Mouse (Mus musculus) heart, embryonic 15.5 days (tissue): Measurements from ENCODE around the gene Reln. TPM values are rescaled to one million over a fixed set of nuclear protein-coding genes. Genes with fewer than 3 reads are reported as not detected.

Source experiments
- ATAC-seq: fragments of 200-750 bp; cut with Nextera tagmentation; replicated peaks from 2 replicates; pipeline ENCODE4 v1.8.0; 2017; ENCODE audit warnings: low read depth, moderate TSS enrichment; ENCODE audit not compliant: insufficient number of reproducible peaks, insufficient read depth, low FRiP score
- H3K27ac ChIP-seq: fragments of 300-500 bp; sonication (generic); 2 replicates; pipeline ENCODE4 v1.5.1; 2015; ENCODE audit warnings: mild to moderate bottlenecking, inconsistent platforms
- H3K27me3 ChIP-seq: fragments of 300-500 bp; sonication (generic); 2 replicates; pipeline ENCODE4 v1.6.1; 2015; ENCODE audit warnings: inconsistent platforms
- H3K36me3 ChIP-seq: fragments of 300-500 bp; sonication (generic); 2 replicates; pipeline ENCODE4 v1.6.1; 2015; ENCODE audit warnings: mild to moderate bottlenecking, inconsistent platforms
- H3K4me1 ChIP-seq: fragments of 300-500 bp; sonication (generic); replicated peaks from 2 replicates; pipeline ENCODE4 v1.6.1; 2015; ENCODE audit warnings: inconsistent platforms
- H3K4me2 ChIP-seq: fragments of 300-500 bp; sonication (generic); 2 replicates; pipeline ENCODE4 v1.6.1; 2015; ENCODE audit warnings: inconsistent platforms, mild to moderate bottlenecking, moderate library complexity
- H3K4me3 ChIP-seq: fragments of 300-500 bp; sonication (generic); 2 replicates; pipeline ENCODE4 v1.5.1; 2015; ENCODE audit warnings: mild to moderate bottlenecking, inconsistent platforms
- H3K9ac ChIP-seq: fragments of 300-500 bp; sonication (generic); 2 replicates; pipeline ENCODE4 v1.6.1; 2015; ENCODE audit warnings: mild to moderate bottlenecking, inconsistent platforms
- H3K9me3 ChIP-seq: fragments of 300-500 bp; sonication (generic); replicated peaks from 2 replicates; pipeline ENCODE4 v1.6.1; 2016; ENCODE audit warnings: inconsistent platforms
- whole genome bisulfite sequencing: fragments of 180-500 bp; shearing (Covaris S2); methylation state at CpG from one replicate; pipeline ENCODE4 v1.1.7; 2015; ENCODE audit warnings: mixed read lengths; 5-methylcytosine and 5-hydroxymethylcytosine counted together
- polyA plus RNA-seq: library from polyadenylated mRNA; unstranded; fragments of >200 nt; fragmentation: Nextera tagmentation; extraction: Ambion mirVana; gene quantifications from 2 replicates; pipeline ENCODE4 v1.2.1, GENCODE M21; 2015

The Reln gene
- polyA plus RNA-seq, 1 experiment from 2014 or later, result 1.5 TPM

- Histone ChIP-seq H3K4me2 (no peak overlapping the region), H3K27me3 (no peaks in the 10 kb centered on the region), H3K9me3 (no peaks in the 10 kb centered on the region), H3K9ac (no peak overlapping the region), H3K4me3 (no peak overlapping the region), H3K27ac (no peak overlapping the region), H3K4me1 (no peaks in the 10 kb centered on the region), H3K36me3 (no peaks in the 10 kb centered on the region)
- WGBS, result 90% methylated on average over 5 of the region's 5 CpGs
- ATAC-seq, result no peak
These were observed 249.5 kb downstream of the Reln start for GRCm38 (mm10) chr5:22094984-22095383.

- H3K9ac ChIP-seq, result no peak overlapping the region
- no peak for ATAC-seq
- no peak overlapping the region for H3K4me2 ChIP-seq
- no peaks in the 10 kb centered on the region for H3K36me3 ChIP-seq
- H3K27ac ChIP-seq, result no peak overlapping the region
- no peaks in the 10 kb centered on the region for H3K4me1 ChIP-seq
- no peaks in the 10 kb centered on the region for H3K9me3 ChIP-seq
- no peaks in the 10 kb centered on the region for H3K27me3 ChIP-seq
- WGBS, result 78% methylated on average over 5 of the region's 5 CpGs
- H3K4me3 ChIP-seq, result no peak overlapping the region
These were observed 250.5 kb downstream of the Reln start for GRCm38 (mm10) chr5:22094043-22094442.

GRCm38 (mm10) chr5:22093157-22093865, 251.2 kb downstream of the Reln start:
- Histone ChIP-seq H3K4me1 (no peaks in the 10 kb centered on the region), H3K9me3 (no peaks in the 10 kb centered on the region), H3K4me2 (no peak overlapping the region), H3K36me3 (no peaks in the 10 kb centered on the region), H3K4me3 (no peak overlapping the region), H3K27ac (no peak overlapping the region), H3K27me3 (no peaks in the 10 kb centered on the region), H3K9ac (no peak overlapping the region)
- no peak for ATAC-seq
- 83% methylated on average over 9 of the region's 9 CpGs for WGBS

- no peaks in the 10 kb centered on the region for H3K4me1 ChIP-seq
- no peaks in the 10 kb centered on the region for H3K27me3 ChIP-seq
- 88% methylated on average over 6 of the region's 6 CpGs for WGBS
- H3K4me2 ChIP-seq, result no peak overlapping the region
- H3K27ac ChIP-seq, result no peak overlapping the region
- H3K9me3 ChIP-seq, result no peaks in the 10 kb centered on the region
- H3K36me3 ChIP-seq, result no peaks in the 10 kb centered on the region
- H3K4me3 ChIP-seq, result no peak overlapping the region
- no peak for ATAC-seq
- H3K9ac ChIP-seq, result no peak overlapping the region
These were observed 264.0 kb downstream of the Reln start for GRCm38 (mm10) chr5:22080468-22080986.

- Histone ChIP-seq H3K27ac (no peak overlapping the region), H3K27me3 (no peaks in the 10 kb centered on the region), H3K36me3 (no peaks in the 10 kb centered on the region), H3K4me1 (no peaks in the 10 kb centered on the region), H3K9me3 (no peaks in the 10 kb centered on the region), H3K4me3 (no peak overlapping the region), H3K4me2 (no peak overlapping the region), H3K9ac (no peak overlapping the region)
- ATAC-seq, result no peak
- 53% methylated on average over 5 of the region's 5 CpGs for WGBS
These were observed 269.5 kb downstream of the Reln start for GRCm38 (mm10) chr5:22074971-22075370.

GRCm38 (mm10) chr5:22072591-22072990, 271.9 kb downstream of the Reln start:
- Histone ChIP-seq H3K4me1 (no peaks in the 10 kb centered on the region), H3K27ac (no peak overlapping the region), H3K9me3 (no peaks in the 10 kb centered on the region), H3K9ac (no peak overlapping the region), H3K27me3 (no peaks in the 10 kb centered on the region), H3K36me3 (no peaks in the 10 kb centered on the region), H3K4me3 (no peak overlapping the region), H3K4me2 (no peak overlapping the region)
- 72% methylated on average over 6 of the region's 6 CpGs for WGBS
- ATAC-seq, result no peak

GRCm38 (mm10) chr5:22059251-22059650, 285.3 kb downstream of the Reln start:
- no peak overlapping the region for H3K4me3 ChIP-seq
- no peaks in the 10 kb centered on the region for H3K36me3 ChIP-seq
- no peak overlapping the region for H3K27ac ChIP-seq
- no peaks in the 10 kb centered on the region for H3K9me3 ChIP-seq
- no peak overlapping the region for H3K4me2 ChIP-seq
- H3K27me3 ChIP-seq, result no peaks in the 10 kb centered on the region
- H3K9ac ChIP-seq, result no peak overlapping the region
- no peak for ATAC-seq
- H3K4me1 ChIP-seq, result no peaks in the 10 kb centered on the region
- WGBS, result 59% methylated on average over 6 of the region's 6 CpGs

GRCm38 (mm10) chr5:22041825-22042224, 302.7 kb downstream of the Reln start:
- Histone ChIP-seq H3K4me2 (no peak overlapping the region), H3K9me3 (no peaks in the 10 kb centered on the region), H3K9ac (no peak overlapping the region), H3K4me3 (no peak overlapping the region), H3K27me3 (no peaks in the 10 kb centered on the region), H3K36me3 (no peaks in the 10 kb centered on the region), H3K27ac (no peak overlapping the region), H3K4me1 (no peaks in the 10 kb centered on the region)
- no peak for ATAC-seq
- WGBS, result 84% methylated on average over 6 of the region's 6 CpGs

- no peak overlapping the region for H3K27ac ChIP-seq
- H3K9ac ChIP-seq, result no peak overlapping the region
- H3K36me3 ChIP-seq, result no peaks in the 10 kb centered on the region
- no peaks in the 10 kb centered on the region for H3K4me1 ChIP-seq
- H3K9me3 ChIP-seq, result no peaks in the 10 kb centered on the region
- no peak overlapping the region for H3K4me3 ChIP-seq
- no peak overlapping the region for H3K4me2 ChIP-seq
- no peaks in the 10 kb centered on the region for H3K27me3 ChIP-seq
- 83% methylated on average over 12 of the region's 12 CpGs for WGBS
- ATAC-seq, result no peak
These were observed 304.9 kb downstream of the Reln start for GRCm38 (mm10) chr5:22039375-22040149.

GRCm38 (mm10) chr5:22035201-22035600, 309.3 kb downstream of the Reln start:
- H3K4me3 ChIP-seq, result no peak overlapping the region
- H3K4me2 ChIP-seq, result no peak overlapping the region
- WGBS, result 86% methylated on average over 8 of the region's 8 CpGs
- H3K9me3 ChIP-seq, result no peaks in the 10 kb centered on the region
- H3K4me1 ChIP-seq, result no peaks in the 10 kb centered on the region
- no peak for ATAC-seq
- no peak overlapping the region for H3K9ac ChIP-seq
- no peaks in the 10 kb centered on the region for H3K36me3 ChIP-seq
- no peak overlapping the region for H3K27ac ChIP-seq
- H3K27me3 ChIP-seq, result no peaks in the 10 kb centered on the region

- no peaks in the 10 kb centered on the region for H3K4me1 ChIP-seq
- no peaks in the 10 kb centered on the region for H3K9me3 ChIP-seq
- ATAC-seq, result no peak
- no peak overlapping the region for H3K27ac ChIP-seq
- H3K9ac ChIP-seq, result no peak overlapping the region
- H3K4me2 ChIP-seq, result no peak overlapping the region
- H3K36me3 ChIP-seq, result no peaks in the 10 kb centered on the region
- 84% methylated on average over 8 of the region's 8 CpGs for WGBS
- no peak overlapping the region for H3K4me3 ChIP-seq
- H3K27me3 ChIP-seq, result no peaks in the 10 kb centered on the region
These were observed 311.5 kb downstream of the Reln start for GRCm38 (mm10) chr5:22033039-22033438.
